Mouse (Mus musculus): ENCODE data around the gene Plekhg3. TPM values are rescaled to one million over a fixed set of nuclear protein-coding genes. Genes with fewer than 3 reads are reported as not detected.

Gene Plekhg3
- polyA plus RNA-seq, 1 experiment from 2014 or later, result 5.7 TPM

DNA sequence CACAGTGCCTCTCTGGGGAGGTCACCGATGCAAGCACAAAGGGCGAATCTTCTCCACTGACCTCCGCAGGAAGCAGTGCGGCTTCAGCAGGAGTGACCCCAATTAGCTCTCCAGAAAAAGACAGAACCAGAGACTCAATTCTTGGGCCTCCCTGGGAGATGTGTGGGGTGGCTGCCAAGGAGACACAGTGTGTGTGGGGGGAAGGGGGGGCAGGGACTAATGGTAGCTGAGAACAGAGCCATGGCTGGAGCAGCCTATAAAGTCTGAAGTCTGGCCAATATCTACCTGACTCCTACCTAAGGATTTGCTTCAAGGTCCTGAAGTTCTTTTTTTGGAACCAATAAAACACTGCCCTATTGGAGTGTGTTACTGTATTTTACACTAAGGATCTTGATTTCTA, 73.9 kb downstream of the Plekhg3 start:
- no peak for TF ChIP-seq CTCF (IDR thresholded peaks at IDR 0.05; ENCODE audit: low read depth)
- no peaks in the 10 kb centered on the region for H3K9me3 ChIP-seq (ENCODE audit: control insufficient read depth)
- 80% methylated on average over 4 of the region's 4 CpGs for WGBS
- no peak overlapping the region for H3K4me2 ChIP-seq (replicated peaks; ENCODE audit: low read depth)
- no peak for ATAC-seq
- H3K36me3 ChIP-seq (ENCODE audit: control insufficient read depth, insufficient read depth), result no peaks in the 10 kb centered on the region; the same call in 1 of the 2 replicates
- no peak overlapping the region for H3K9ac ChIP-seq (ENCODE audit: low read depth, low read length)
- 0 out of 2 replicates have a peak, but pooled peaks cover 3% of the 10 kb centered on the region for H3K27me3 ChIP-seq (replicated peaks; ENCODE audit: control insufficient read depth, insufficient read depth, low read length)
- no peak overlapping the region for H3K27ac ChIP-seq (ENCODE audit: low read depth, low read length)
- no peak overlapping the region for H3K4me3 ChIP-seq (ENCODE audit: low read depth, low read length)
- no peaks in the 10 kb centered on the region for H3K4me1 ChIP-seq (replicated peaks; ENCODE audit: control insufficient read depth, insufficient read depth, low read length)

DNA sequence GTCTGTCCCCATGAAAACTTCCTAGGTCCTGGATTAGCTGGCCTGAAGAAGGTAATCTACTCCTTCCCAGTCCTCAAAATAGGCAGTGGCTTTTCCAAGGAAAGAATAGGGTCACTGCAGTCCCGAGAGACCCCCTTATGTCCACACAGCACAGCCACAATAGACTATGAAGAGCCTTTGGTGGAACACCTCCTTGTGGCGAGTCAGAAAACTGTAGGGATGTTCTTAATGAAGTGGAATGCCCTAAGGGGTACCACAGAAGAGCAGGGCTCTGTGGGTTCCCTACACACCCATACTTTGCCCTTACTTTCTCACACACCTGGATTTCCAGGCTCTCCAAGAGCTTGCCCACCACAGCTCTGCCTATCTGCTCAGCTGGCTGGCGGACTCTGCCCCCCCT, 75.1 kb downstream of the Plekhg3 start:
- Histone ChIP-seq H3K4me3 (ENCODE audit: low read depth, low read length) (no peak overlapping the region), H3K27ac (ENCODE audit: low read depth, low read length) (no peak overlapping the region), H3K36me3 (ENCODE audit: control insufficient read depth, insufficient read depth) (no peaks in the 10 kb centered on the region; the same call in 1 of the 2 replicates), H3K9me3 (ENCODE audit: control insufficient read depth) (no peaks in the 10 kb centered on the region), H3K27me3 (replicated peaks; ENCODE audit: control insufficient read depth, insufficient read depth, low read length) (0 out of 2 replicates have a peak, but pooled peaks cover 3% of the 10 kb centered on the region), H3K9ac (ENCODE audit: low read depth, low read length) (no peak overlapping the region), H3K4me2 (replicated peaks; ENCODE audit: low read depth) (no peak overlapping the region), H3K4me1 (replicated peaks; ENCODE audit: control insufficient read depth, insufficient read depth, low read length) (no peaks in the 10 kb centered on the region)
- peak; percentile 50 for TF ChIP-seq CTCF (IDR thresholded peaks at IDR 0.05; ENCODE audit: low read depth)
- 71% methylated on average over 3 of the region's 3 CpGs for WGBS
- no peak for ATAC-seq

DNA sequence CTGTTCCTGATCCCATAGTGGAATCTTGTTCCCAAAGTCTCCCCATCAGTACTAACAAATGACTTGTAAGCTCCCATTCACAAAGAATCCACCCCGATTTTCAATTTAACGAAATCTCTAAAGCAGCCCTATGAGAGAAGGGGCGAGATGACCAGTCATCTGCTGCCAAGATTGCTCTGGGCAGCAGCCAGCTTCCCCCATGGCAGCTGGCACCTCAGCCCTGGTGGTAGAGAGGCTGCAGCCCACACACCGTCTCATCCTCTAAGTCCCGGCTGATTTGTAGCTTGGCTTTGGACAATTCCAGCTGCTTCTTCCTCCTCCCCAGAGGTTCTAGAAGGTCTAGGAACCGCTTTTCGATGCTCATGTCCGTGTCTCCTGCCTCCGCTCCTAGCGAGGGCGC, 77.5 kb downstream of the Plekhg3 start:
- no peak overlapping the region for H3K9ac ChIP-seq (ENCODE audit: low read depth, low read length)
- no peaks in the 10 kb centered on the region for H3K9me3 ChIP-seq (ENCODE audit: control insufficient read depth)
- no peak overlapping the region for H3K4me3 ChIP-seq (ENCODE audit: low read depth, low read length)
- H3K27me3 ChIP-seq (replicated peaks; ENCODE audit: control insufficient read depth, insufficient read depth, low read length), result 0 out of 2 replicates have a peak, but pooled peaks cover 3% of the 10 kb centered on the region
- ATAC-seq, result no peak
- no peaks in the 10 kb centered on the region for H3K4me1 ChIP-seq (replicated peaks; ENCODE audit: control insufficient read depth, insufficient read depth, low read length)
- no peak overlapping the region for H3K4me2 ChIP-seq (replicated peaks; ENCODE audit: low read depth)
- no peaks in the 10 kb centered on the region; the same call in 1 of the 2 replicates for H3K36me3 ChIP-seq (ENCODE audit: control insufficient read depth, insufficient read depth)
- 88% methylated on average over 11 of the region's 11 CpGs for WGBS
- no peak for TF ChIP-seq CTCF (IDR thresholded peaks at IDR 0.05; ENCODE audit: low read depth)
- H3K27ac ChIP-seq (ENCODE audit: low read depth, low read length), result no peak overlapping the region

DNA sequence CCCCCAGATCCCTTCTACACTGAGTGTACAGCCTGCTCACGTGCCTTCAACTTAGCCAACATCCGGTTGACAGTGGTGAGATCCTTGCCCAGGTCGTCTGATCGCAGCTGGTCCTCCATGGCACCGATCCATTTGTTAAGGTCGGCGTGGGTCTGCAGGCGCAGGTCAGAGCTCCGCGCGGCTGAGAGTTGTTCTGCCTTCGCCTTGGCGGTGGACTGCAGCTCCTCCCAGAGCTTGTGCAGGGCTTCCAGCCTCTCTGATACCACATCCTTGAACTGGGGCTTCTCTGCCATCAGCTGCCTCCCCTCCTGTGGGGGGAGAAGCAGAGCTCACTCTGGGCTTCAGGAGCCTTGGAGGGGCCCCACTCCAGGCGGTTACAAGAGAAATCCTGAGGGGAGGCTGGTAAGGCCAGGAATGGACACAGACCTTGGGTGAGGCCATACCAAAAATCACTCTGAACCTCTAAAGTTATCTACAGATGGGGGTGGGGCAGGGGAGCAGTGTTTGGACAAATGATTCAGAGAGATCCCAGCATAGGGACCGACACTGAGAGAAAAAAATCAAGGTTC, 78.4 kb downstream of the Plekhg3 start:
- WGBS, result 74% methylated on average over 15 of the region's 15 CpGs
- no peak overlapping the region for H3K4me3 ChIP-seq (ENCODE audit: low read depth, low read length)

DNA sequence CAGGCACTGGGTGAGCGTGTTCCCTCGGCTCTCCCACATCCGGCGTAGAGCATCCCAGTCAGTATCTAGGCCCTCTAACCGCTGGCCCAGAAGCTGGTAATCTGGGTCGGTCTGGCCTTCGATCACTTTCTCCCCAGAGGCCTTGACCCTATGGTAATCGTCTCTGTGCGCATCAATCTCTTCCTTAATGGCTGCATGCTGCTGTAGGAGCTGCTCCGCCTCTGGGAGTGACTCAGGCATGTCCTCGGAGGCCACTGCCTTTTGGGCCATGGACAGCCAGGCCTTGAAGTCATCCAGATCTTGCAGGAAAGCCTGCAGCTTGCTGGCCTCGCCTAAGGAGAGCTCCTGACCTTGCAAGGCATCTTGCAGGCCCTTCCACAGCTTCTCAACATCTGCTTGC, 81.9 kb downstream of the Plekhg3 start:
- no peak for ATAC-seq
- no peak overlapping the region for H3K9ac ChIP-seq (ENCODE audit: low read depth, low read length)
- H3K27ac ChIP-seq (ENCODE audit: low read depth, low read length), result no peak overlapping the region
- no peak overlapping the region for H3K4me3 ChIP-seq (ENCODE audit: low read depth, low read length)
- no peaks in the 10 kb centered on the region for H3K4me1 ChIP-seq (replicated peaks; ENCODE audit: control insufficient read depth, insufficient read depth, low read length)
- 0 out of 2 replicates have a peak, but pooled peaks cover 3% of the 10 kb centered on the region for H3K27me3 ChIP-seq (replicated peaks; ENCODE audit: control insufficient read depth, insufficient read depth, low read length)
- 80% methylated on average over 12 of the region's 12 CpGs for WGBS
- no peaks in the 10 kb centered on the region for H3K9me3 ChIP-seq (ENCODE audit: control insufficient read depth)
- no peaks in the 10 kb centered on the region for H3K36me3 ChIP-seq (ENCODE audit: control insufficient read depth, insufficient read depth)
- H3K4me2 ChIP-seq (replicated peaks; ENCODE audit: low read depth), result no peak overlapping the region
- no peak for TF ChIP-seq CTCF (IDR thresholded peaks at IDR 0.05; ENCODE audit: low read depth)

More for the DNA sequence above, 78.4 kb downstream of the Plekhg3 start:
- no peak overlapping the region for H3K27ac ChIP-seq (ENCODE audit: low read depth, low read length)
- H3K27me3 ChIP-seq (replicated peaks; ENCODE audit: control insufficient read depth, insufficient read depth, low read length), result 0 out of 2 replicates have a peak, but pooled peaks cover 3% of the 10 kb centered on the region
- H3K4me1 ChIP-seq (replicated peaks; ENCODE audit: control insufficient read depth, insufficient read depth, low read length), result no peaks in the 10 kb centered on the region
- no peak overlapping the region for H3K4me2 ChIP-seq (replicated peaks; ENCODE audit: low read depth)
- H3K9ac ChIP-seq (ENCODE audit: low read depth, low read length), result no peak overlapping the region
- no peaks in the 10 kb centered on the region for H3K9me3 ChIP-seq (ENCODE audit: control insufficient read depth)
- H3K36me3 ChIP-seq (ENCODE audit: control insufficient read depth, insufficient read depth), result no peaks in the 10 kb centered on the region; the same call in 1 of the 2 replicates
- ATAC-seq, result no peak
- TF ChIP-seq CTCF (IDR thresholded peaks at IDR 0.05; ENCODE audit: low read depth), result no peak

DNA sequence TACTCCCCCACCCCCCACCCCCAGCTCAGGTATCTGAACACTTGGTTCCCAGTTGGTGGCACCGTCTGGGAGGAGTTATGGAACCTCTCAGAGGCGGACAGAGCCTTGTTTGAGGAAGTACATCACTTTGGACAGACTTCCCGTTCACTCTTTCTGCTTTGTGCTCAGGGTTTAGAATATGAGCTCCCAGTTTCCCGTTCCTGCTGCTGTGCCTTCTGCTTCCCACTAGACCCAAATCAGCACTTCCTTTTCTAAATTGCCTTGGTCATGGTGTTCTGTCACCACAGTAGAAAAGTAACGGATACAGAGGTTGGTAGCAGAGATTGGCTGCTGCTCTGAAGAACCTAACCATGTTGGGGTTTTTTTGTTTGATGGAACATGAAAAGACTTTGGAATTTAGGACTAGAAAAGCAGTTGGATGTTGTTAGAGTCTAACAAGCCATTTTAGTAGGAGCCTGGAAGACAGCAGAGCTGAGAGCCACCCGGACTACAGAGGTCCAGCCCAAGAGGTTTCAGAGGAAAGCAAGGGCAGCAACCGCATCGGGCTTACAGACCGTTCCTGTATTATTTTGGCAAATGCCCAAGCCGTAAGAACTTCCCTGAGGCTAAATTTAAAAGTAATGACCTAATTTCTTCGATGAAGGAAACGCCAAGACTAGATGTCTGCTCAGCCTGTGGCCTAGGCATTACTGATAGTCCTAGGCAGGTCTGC, 84.3 kb downstream of the Plekhg3 start:
- H3K9ac ChIP-seq (ENCODE audit: low read depth, low read length), result no peak overlapping the region

More for the DNA sequence above, 84.3 kb downstream of the Plekhg3 start:
- Histone ChIP-seq H3K27ac (ENCODE audit: low read depth, low read length) (no peak overlapping the region), H3K36me3 (ENCODE audit: control insufficient read depth, insufficient read depth) (no peaks in the 10 kb centered on the region), H3K4me2 (replicated peaks; ENCODE audit: low read depth) (no peak overlapping the region), H3K9me3 (ENCODE audit: control insufficient read depth) (no peaks in the 10 kb centered on the region), H3K4me3 (ENCODE audit: low read depth, low read length) (no peak overlapping the region), H3K4me1 (replicated peaks; ENCODE audit: control insufficient read depth, insufficient read depth, low read length) (no peaks in the 10 kb centered on the region), H3K27me3 (replicated peaks; ENCODE audit: control insufficient read depth, insufficient read depth, low read length) (no peaks in the 10 kb centered on the region)
- no peak for ATAC-seq
- 63% methylated on average over 12 of the region's 12 CpGs for WGBS
- TF ChIP-seq CTCF (IDR thresholded peaks at IDR 0.05; ENCODE audit: low read depth), result no peak
